Mouse (Mus musculus) embryonic facial prominence, embryonic 15.5 days (tissue): ENCODE measurements around the gene Rnf166. TPM values are rescaled to one million over a fixed set of nuclear protein-coding genes. Genes with fewer than 3 reads are reported as not detected.
A peak's percentile ranks its signal among the peaks of the same experiment; 100 is the strongest.

Experiments used
- ATAC-seq: fragments of 200-750 bp; cut with Nextera tagmentation; 2 replicates; pipeline ENCODE4 v1.8.0; 2017; ENCODE audit warnings: low read depth, moderate TSS enrichment; ENCODE audit not compliant: insufficient number of reproducible peaks, low FRiP score, low TSS enrichment
- H3K27ac ChIP-seq: fragments of 300-500 bp; sonication (generic); replicated peaks from 2 replicates; pipeline ENCODE4 v1.5.1; 2015; ENCODE audit warnings: mild to moderate bottlenecking, inconsistent platforms
- H3K27me3 ChIP-seq: fragments of 300-500 bp; sonication (generic); 2 replicates; pipeline ENCODE4 v1.6.1; 2015; ENCODE audit warnings: inconsistent platforms
- H3K36me3 ChIP-seq: fragments of 300-500 bp; sonication (generic); 2 replicates; pipeline ENCODE4 v1.6.1; 2015; ENCODE audit warnings: mild to moderate bottlenecking, inconsistent platforms
- H3K4me1 ChIP-seq: fragments of 300-500 bp; sonication (generic); 2 replicates; pipeline ENCODE4 v1.6.1; 2015; ENCODE audit warnings: inconsistent platforms
- H3K4me2 ChIP-seq: fragments of 300-500 bp; sonication (generic); replicated peaks from 2 replicates; pipeline ENCODE4 v1.6.1; 2015; ENCODE audit warnings: mild to moderate bottlenecking, inconsistent platforms
- H3K4me3 ChIP-seq: fragments of 300-500 bp; sonication (generic); replicated peaks from 2 replicates; pipeline ENCODE4 v1.5.1; 2015; ENCODE audit warnings: mild to moderate bottlenecking, inconsistent platforms
- H3K9ac ChIP-seq: fragments of 300-500 bp; sonication (generic); 2 replicates; pipeline ENCODE4 v1.6.1; 2015; ENCODE audit warnings: inconsistent platforms
- H3K9me3 ChIP-seq: fragments of 300-500 bp; sonication (generic); replicated peaks from 2 replicates; pipeline ENCODE4 v1.6.1; 2016; ENCODE audit warnings: inconsistent platforms
- WGBS: fragments of 180-500 bp; shearing (Covaris S2); methylation state at CpG from one replicate; pipeline ENCODE4 v1.1.7; 2015; 5-methylcytosine and 5-hydroxymethylcytosine counted together
- polyA plus RNA-seq: library from polyadenylated mRNA; unstranded; fragments of >200 nt; fragmentation: Nextera tagmentation; extraction: Ambion mirVana; gene quantifications from 2 replicates; pipeline ENCODE4 v1.2.1, GENCODE M21; 2015

The Rnf166 gene
- polyA plus RNA-seq, 1 experiment from 2014 or later, result 53.2 TPM

DNA sequence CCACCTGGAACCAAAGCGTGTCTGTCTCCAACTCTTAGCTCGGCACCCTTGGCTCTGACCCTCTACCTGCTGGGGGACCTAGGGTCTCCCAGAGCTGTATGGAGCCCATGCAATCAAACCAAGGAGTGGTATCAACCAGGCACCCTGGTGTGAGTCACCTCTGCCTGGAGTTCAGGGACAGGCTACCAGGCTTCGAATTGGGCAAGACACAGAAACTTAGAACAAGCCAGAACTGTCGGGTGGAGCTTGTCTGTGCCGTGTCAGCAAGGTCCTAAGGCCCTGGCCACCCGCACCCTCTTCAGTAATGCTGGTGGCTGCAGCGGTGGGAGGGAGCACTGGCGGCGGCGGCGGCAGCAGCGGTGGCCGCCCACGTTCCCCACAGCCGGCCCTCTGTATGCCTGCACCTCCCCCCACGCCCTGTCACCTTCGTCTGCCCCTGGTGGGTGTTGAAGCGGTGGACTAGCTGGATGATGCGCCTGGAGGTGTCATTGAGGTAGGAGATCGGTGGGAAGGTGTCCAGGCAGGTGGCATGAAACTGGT, 39.2 kb downstream of the Rnf166 start:
- no peaks in the 10 kb centered on the region for H3K9me3 ChIP-seq
- H3K4me1 ChIP-seq, result peaks cover 12% of the 10 kb centered on the region
- no peak overlapping the region for H3K27ac ChIP-seq
- 86% methylated on average over 20 of the region's 20 CpGs for WGBS
- H3K4me3 ChIP-seq, result no peak overlapping the region
- no peak overlapping the region for H3K4me2 ChIP-seq
- no peak overlapping the region for H3K9ac ChIP-seq
- no peak for ATAC-seq
- peaks cover 51% of the 10 kb centered on the region for H3K36me3 ChIP-seq
- H3K27me3 ChIP-seq, result no peaks in the 10 kb centered on the region

DNA sequence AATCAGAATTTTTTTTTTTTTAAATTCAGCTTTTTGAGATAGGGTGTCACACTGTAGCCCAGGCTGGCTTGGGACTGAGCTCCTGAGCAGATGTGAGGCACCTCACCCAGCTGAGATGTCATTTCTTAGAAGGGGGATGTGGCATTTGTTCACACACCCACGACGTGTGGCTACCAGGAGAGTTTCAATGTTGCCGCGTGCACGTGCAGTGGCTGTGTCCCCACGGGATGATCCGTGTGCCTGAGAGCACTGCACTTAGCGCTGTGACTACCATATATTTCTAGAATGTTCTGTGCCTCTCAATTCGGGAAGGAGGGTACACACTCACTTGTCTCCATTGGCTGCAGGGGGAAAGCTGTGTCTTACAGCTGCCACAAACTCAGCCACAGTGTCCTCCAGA, 39.7 kb downstream of the Rnf166 start:
- no peak overlapping the region for H3K9ac ChIP-seq
- H3K4me3 ChIP-seq, result no peak overlapping the region
- H3K27me3 ChIP-seq, result no peaks in the 10 kb centered on the region
- no peak overlapping the region for H3K4me2 ChIP-seq
- ATAC-seq, result no peak
- H3K9me3 ChIP-seq, result no peaks in the 10 kb centered on the region
- peaks cover 16% of the 10 kb centered on the region for H3K4me1 ChIP-seq
- peaks cover 51% of the 10 kb centered on the region for H3K36me3 ChIP-seq
- WGBS, result 91% methylated on average over 9 of the region's 9 CpGs
- H3K27ac ChIP-seq, result no peak overlapping the region

DNA sequence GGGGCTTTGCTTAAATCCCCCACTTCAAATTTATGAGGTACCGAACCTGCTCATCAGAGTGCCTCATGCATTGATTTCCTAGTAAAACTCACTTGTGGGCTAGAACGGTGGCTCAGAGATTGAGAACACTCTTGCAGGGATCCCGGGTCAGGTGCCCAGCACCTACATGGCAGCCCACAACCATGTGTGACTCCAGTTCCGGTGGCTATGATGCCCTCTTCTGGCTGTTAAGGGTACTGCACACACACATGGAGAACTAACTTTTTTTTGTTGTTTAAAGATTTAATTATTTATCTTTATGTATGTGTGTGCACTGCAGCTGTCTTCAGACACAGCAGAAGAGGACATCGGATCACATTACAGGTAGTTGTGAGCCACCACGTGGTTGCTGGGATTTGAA, 40.5 kb downstream of the Rnf166 start:
- no peak overlapping the region for H3K27ac ChIP-seq
- no peaks in the 10 kb centered on the region for H3K9me3 ChIP-seq
- no peak for ATAC-seq
- H3K36me3 ChIP-seq, result peaks cover 51% of the 10 kb centered on the region
- H3K4me1 ChIP-seq, result peaks cover 17% of the 10 kb centered on the region
- H3K4me3 ChIP-seq, result no peak overlapping the region
- H3K4me2 ChIP-seq, result no peak overlapping the region
- 89% methylated on average over 6 of the region's 6 CpGs for WGBS
- no peaks in the 10 kb centered on the region for H3K27me3 ChIP-seq
- no peak overlapping the region for H3K9ac ChIP-seq

DNA sequence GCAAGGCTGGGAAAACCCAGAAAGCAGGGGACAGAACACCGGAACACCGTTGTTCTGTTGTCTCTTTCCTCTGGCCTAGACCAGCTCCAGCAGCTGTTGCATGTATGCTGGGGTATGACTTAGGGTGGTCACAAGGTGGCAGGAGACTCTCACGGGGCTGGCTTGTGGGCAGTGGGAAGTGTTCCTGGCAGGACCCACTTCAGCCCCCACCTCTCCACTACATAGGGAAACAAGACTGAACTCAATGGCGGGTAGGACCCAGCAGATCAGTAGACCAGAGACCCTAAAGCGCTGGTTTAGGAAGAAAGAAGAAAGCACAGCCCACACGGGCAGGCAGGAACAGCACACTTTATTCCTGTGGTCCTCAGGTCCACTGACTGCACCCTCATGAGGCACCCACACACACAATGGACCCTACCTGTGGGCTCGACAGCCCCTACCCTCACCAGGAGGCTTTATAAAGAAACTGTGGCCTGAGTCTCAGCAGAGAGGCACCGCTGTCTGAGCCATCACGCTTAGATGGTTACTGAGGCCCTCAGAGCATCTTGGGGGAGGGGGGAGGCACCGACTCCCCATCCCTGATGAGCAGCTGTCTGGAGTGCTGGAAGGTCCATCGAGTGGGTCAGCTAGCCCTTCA, 42.5 kb downstream of the Rnf166 start:
- ATAC-seq, result no peak
- H3K27ac ChIP-seq, result 0 out of 2 replicates have a peak overlapping the region, but pooled peaks have one; percentile 51

DNA sequence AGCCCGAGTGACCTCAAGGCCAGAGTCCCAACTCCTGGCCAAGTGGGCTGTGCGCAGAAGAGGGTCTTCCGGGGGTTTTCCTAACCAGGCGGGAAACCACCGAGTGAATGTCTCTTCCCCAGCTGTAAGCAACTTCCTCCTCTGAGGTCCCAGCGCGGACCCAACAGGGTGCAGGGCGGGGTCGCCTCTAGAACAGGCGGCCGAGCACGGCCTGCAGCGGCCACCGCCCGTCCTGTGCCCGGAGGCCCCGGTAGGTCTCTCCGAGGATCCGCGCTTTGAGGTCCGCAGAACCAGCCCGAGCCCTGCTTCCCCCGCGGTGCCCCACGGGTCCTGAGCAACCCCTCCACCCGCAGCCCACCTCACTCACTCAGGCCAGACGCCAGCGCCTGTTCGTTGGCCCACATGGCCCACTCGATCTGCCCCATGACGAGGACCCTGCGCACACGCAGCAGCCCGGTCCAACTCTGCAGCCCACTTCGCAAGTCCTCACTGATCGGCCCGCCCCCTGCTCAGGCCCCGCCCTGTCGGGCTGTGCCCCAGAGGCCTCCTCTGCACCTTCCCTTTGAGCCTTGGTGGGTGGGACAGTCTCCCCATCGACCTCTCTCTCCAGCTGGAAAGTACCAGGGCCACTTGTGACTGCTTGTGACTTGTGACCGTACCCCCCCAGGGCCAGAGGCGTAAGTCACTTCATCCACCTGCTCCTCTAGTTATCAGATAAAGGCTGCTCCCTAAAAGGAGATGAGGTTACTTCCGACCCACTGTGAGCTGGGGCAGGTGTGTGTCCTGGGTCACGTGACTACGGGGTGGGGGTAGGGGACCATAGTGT, 43.2 kb downstream of the Rnf166 start, which contains the start of gene Cyba:
Gene Cyba, minus strand, starts transcription at position 488 of the 826 bp plus-strand sequence.
- 4% methylated on average over 45 of the region's 45 CpGs for WGBS
- peak within 1 kb of the TSS; percentile 51 for H3K27ac ChIP-seq

More for the DNA sequence above, 42.5 kb downstream of the Rnf166 start:
- Histone ChIP-seq H3K4me1 (peaks cover 17% of the 10 kb centered on the region), H3K36me3 (peaks cover 37% of the 10 kb centered on the region), H3K4me3 (peak overlapping the region; percentile 63; the same call in 1 of the 2 replicates), H3K9ac (no peak overlapping the region), H3K4me2 (0 out of 2 replicates have a peak overlapping the region, but pooled peaks have one; percentile 92), H3K9me3 (no peaks in the 10 kb centered on the region), H3K27me3 (no peaks in the 10 kb centered on the region)
- 67% methylated on average over 11 of the region's 11 CpGs for WGBS

DNA sequence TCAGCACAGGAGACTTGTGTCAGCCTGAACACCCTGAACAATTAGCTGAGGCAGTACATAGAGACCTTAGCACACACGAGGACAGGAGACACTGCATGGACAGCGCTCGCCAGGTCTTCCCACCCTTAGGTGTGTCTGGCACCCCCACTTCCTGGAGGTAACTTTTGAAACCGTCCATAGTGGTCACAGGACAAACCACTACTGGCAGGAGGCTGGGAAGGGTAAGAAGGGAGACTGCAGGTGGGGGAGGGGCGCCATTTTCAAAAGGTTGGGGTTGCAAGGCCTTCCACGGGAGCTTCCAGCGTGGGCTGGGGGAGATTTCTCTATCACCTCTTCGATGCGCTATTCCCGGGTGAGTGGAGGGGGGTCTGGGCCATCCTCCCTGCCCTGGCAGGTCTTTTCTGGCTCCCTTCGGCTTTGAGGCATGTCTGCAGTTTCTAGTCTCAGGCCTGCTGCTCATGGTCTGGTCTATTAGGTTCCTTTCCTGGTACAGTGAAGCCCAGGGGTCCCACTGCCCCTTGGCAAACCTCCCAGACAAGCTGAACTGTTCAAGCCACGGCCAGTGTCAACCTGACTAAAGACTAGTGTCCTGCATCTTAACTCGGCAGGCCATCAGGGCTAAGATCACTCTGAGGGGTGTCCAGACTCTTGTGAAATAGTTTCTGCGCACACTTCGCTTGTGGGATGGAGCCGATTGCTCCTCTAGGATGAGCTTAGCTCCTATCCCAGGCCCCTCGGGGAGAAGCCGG, 44.0 kb downstream of the Rnf166 start:
- WGBS, result 36% methylated on average over 18 of the region's 18 CpGs
- peak overlapping the region; percentile 92 for H3K4me2 ChIP-seq
- no peak for ATAC-seq
- peak overlapping the region; percentile 51 for H3K27ac ChIP-seq
- no peaks in the 10 kb centered on the region for H3K9me3 ChIP-seq
- peak overlapping the region; percentile 63 for H3K4me3 ChIP-seq
- peaks cover 17% of the 10 kb centered on the region for H3K4me1 ChIP-seq
- peak overlapping the region; percentile 58 for H3K9ac ChIP-seq
- peaks cover 26% of the 10 kb centered on the region for H3K36me3 ChIP-seq
- H3K27me3 ChIP-seq, result no peaks in the 10 kb centered on the region

More for the DNA sequence above, 43.2 kb downstream of the Rnf166 start, which contains the start of gene Cyba:
- Histone ChIP-seq H3K4me3 (peak within 1 kb of the TSS; percentile 63), H3K9ac (peak within 1 kb of the TSS; percentile 58), H3K4me1 (peaks cover 17% of the 10 kb centered on the region), H3K9me3 (no peaks in the 10 kb centered on the region), H3K36me3 (peaks cover 33% of the 10 kb centered on the region), H3K27me3 (no peaks in the 10 kb centered on the region), H3K4me2 (peak within 1 kb of the TSS; percentile 92)
- peak; percentile 82 for ATAC-seq

DNA sequence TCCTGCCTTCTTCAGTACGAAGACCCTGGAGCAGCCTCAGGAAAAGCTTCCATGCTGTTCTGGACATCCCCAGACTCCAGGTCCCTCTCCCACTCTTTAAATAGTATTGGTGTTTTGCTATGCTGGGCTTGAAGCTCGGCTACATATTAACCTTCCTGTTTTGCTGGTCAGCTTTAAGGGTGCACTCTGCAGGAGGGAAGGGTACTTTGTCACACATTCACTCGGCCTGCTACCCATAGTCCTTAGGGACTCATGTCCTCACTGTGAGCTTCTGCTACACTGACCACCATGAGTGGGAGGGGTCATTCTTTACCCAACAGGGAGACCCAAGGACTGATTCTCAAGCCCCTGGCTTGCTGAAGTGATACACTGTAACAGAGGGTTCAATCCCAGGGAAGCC, 45.2 kb downstream of the Rnf166 start:
- H3K36me3 ChIP-seq, result peaks cover 20% of the 10 kb centered on the region
- ATAC-seq, result no peak
- WGBS, result 85% methylated on average over 3 of the region's 3 CpGs

DNA sequence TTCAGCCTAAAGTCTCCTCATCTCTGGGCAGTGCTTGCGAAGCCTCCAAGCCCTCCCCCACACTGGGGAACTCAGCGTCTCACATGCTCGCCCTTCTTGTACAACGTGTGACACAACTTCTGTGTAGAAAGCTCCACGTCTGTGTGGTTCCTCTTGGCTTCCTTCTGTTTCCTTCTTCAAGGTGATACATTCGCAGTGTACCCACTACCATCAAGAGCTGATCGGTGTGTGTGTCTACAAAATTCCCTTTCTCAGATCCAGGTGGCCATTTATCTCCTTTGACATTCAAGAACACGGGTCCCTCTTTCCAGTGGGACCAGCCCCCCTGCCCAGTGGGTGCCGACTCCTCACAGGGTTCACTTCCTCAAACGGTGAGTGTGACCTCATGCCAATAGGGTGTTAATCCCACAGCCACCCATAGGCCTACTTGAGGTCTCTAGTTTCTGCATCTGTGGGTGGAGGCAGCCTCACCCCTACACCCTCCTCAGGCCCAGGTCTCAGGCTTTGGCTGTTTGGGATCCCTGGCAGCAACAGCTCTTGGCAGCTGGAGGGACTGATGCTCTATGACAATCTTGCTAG, 45.7 kb downstream of the Rnf166 start:
- 80% methylated on average over 10 of the region's 10 CpGs for whole genome bisulfite sequencing
- no peaks in the 10 kb centered on the region for H3K27me3 ChIP-seq
- ATAC-seq, result no peak

More for the DNA sequence above, 45.2 kb downstream of the Rnf166 start:
- peaks cover 17% of the 10 kb centered on the region for H3K4me1 ChIP-seq
- H3K9me3 ChIP-seq, result no peaks in the 10 kb centered on the region
- no peaks in the 10 kb centered on the region for H3K27me3 ChIP-seq
- H3K4me2 ChIP-seq, result no peak overlapping the region
- no peak overlapping the region for H3K4me3 ChIP-seq
- H3K9ac ChIP-seq, result no peak overlapping the region
- no peak overlapping the region for H3K27ac ChIP-seq

DNA sequence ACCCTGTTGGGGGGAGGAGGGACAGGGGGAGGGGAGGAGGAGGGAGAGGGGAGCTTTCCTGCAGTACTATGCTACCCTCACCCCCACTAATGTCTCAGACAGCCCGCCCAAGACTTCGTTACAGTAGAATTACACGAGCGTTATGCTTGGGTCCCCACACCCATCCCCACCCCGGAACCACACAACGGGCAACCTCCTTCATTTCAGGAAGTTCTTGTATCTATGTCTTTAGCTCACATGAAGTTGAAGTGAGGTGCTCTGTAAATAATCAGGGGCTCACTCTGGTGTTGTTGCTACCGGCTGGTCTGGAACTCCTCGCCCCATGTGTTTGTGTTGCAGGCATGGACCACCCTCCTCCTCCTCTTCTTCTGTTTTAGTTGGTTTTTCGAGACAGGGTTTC, 47.7 kb downstream of the Rnf166 start:
- no peak overlapping the region for H3K9ac ChIP-seq
- H3K4me2 ChIP-seq, result no peak overlapping the region
- H3K4me1 ChIP-seq, result peaks cover 17% of the 10 kb centered on the region
- H3K36me3 ChIP-seq, result peaks cover 6% of the 10 kb centered on the region; the same call in 1 of the 2 replicates
- no peaks in the 10 kb centered on the region for H3K27me3 ChIP-seq
- no peak for ATAC-seq
- no peaks in the 10 kb centered on the region for H3K9me3 ChIP-seq
- H3K4me3 ChIP-seq, result no peak overlapping the region
- H3K27ac ChIP-seq, result no peak overlapping the region
- WGBS, result 81% methylated on average over 9 of the region's 9 CpGs

More for the DNA sequence above, 45.7 kb downstream of the Rnf166 start:
- H3K4me2 ChIP-seq, result no peak overlapping the region
- H3K4me1 ChIP-seq, result peaks cover 17% of the 10 kb centered on the region
- H3K4me3 ChIP-seq, result no peak overlapping the region
- H3K9ac ChIP-seq, result no peak overlapping the region
- peaks cover 15% of the 10 kb centered on the region for H3K36me3 ChIP-seq
- H3K27ac ChIP-seq, result no peak overlapping the region
- no peaks in the 10 kb centered on the region for H3K9me3 ChIP-seq

DNA sequence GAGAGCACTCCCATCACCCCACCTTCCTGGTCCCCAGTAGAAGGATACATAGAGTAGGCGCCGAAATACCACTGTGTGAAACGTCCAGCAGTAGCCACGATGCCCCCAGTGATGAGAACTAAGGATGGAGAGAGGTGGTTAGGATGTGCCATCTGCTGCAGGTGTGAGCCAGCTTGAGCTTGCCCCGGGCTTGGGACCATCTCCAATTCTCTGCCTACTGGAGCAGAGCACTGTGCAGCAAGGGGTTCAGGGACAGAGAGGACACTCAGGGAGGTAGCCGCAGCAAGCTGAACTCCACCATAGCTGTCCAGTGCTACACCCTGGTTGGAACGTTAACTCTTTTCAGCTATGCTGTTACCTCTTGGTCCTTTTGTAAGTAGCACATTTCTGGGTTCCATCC, 48.3 kb downstream of the Rnf166 start:
- ATAC-seq, result no peak
- no peak overlapping the region for H3K9ac ChIP-seq
- WGBS, result 91% methylated on average over 7 of the region's 7 CpGs
- H3K27me3 ChIP-seq, result no peaks in the 10 kb centered on the region
- H3K9me3 ChIP-seq, result no peaks in the 10 kb centered on the region
- H3K4me3 ChIP-seq, result no peak overlapping the region
- peaks cover 12% of the 10 kb centered on the region for H3K4me1 ChIP-seq
- H3K27ac ChIP-seq, result no peak overlapping the region
- H3K4me2 ChIP-seq, result no peak overlapping the region
- peaks cover 6% of the 10 kb centered on the region; the same call in 1 of the 2 replicates for H3K36me3 ChIP-seq
